Comparison of ENCODE assay signal across 15 mouse cellular contexts in the genomic region with DNA sequence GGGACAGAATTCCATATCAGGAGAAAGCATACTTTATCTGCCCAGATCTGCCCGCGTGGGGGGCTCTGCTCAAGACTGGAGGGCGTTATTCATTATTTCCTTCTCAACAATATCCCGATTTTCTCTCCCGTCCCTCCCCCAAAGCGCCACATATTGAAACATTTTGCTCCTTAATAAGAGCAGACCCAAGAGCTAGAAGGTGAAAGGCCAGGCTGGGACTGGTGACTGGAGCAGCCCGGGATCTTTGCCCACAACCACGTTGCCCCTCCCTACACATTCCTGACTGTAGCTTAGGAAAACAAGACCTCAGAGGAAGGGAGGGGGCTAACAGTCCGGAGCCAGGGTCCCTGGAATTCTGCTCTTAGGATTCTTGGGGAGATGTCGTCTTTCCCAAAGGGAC. TPM values are rescaled to one million over a fixed set of nuclear protein-coding genes. Genes with fewer than 3 reads are reported as not detected.
A peak's percentile ranks its signal among the peaks of the same experiment; 100 is the strongest.
DNase-seq lines count a peak whose midpoint lies in the region; ATAC-seq lines count a peak whose summit lies in the region.
"Had no signal": no experiment of that assay in that cellular context is flagged by ENCODE, and none has a peak within 500 bp of the region (broad histone marks: within the 10 kb centered on the region; RNA-seq: fewer than 3 reads in every experiment).

No protein-coding gene starts in this region.

- H3K9me3 ChIP-seq in heart, embryonic 12.5 days (replicated peaks), result no peaks in the 10 kb centered on the region
- no peaks in the 10 kb centered on the region for H3K9me3 ChIP-seq in lung, embryonic 15.5 days
- H3K9me3 ChIP-seq in limb, embryonic 13.5 days, result no peaks in the 10 kb centered on the region

- no peaks in the 10 kb centered on the region for H3K36me3 ChIP-seq in heart, embryonic 12.5 days
- no peaks in the 10 kb centered on the region for H3K36me3 ChIP-seq in lung, embryonic 15.5 days
- no peaks in the 10 kb centered on the region for H3K36me3 ChIP-seq in limb, embryonic 13.5 days

- 6% methylated on average over 10 of the region's 10 CpGs for WGBS in heart, embryonic 12.5 days
- WGBS in lung, embryonic 15.5 days, result 10% methylated on average over 10 of the region's 10 CpGs
- WGBS in limb, embryonic 13.5 days, result 3% methylated on average over 10 of the region's 10 CpGs

- H3K4me3 ChIP-seq in heart, embryonic 12.5 days, result no peak overlapping the region
- no peak overlapping the region for H3K4me3 ChIP-seq in lung, embryonic 15.5 days
- H3K4me3 ChIP-seq in limb, embryonic 13.5 days, result no peak overlapping the region
- H3K4me3 ChIP-seq: myocyte had no signal

- H3K4me2 ChIP-seq in heart, embryonic 12.5 days, result peak overlapping the region; percentile 25; the same call in 1 of the 2 replicates
- peak overlapping the region; percentile 5; the same call in 1 of the 2 replicates for H3K4me2 ChIP-seq in lung, embryonic 15.5 days
- H3K4me2 ChIP-seq in limb, embryonic 13.5 days (replicated peaks), result peak overlapping the region; percentile 41

- no peak for DNase-seq in heart, adult 18-20 months
- DNase-seq in lung, postnatal 25 days (ENCODE audit: low spot score), result no peak
- DNase-seq in embryo, embryonic 9.5 days (ENCODE audit: extremely low spot score), result peak; percentile 70
- DNase-seq in ovary, postnatal 10 days (ENCODE audit: low spot score), result no peak
- no peak for DNase-seq in layer of hippocampus, postnatal 25 days (ENCODE audit: extremely low spot score in 1 of 2, low spot score in 1 of 2)
- DNase-seq: cerebellum, adult 2 months; kidney, adult 8-10 months; liver; thymus, adult 2 months had no signal

- peaks cover 33% of the 10 kb centered on the region for H3K27me3 ChIP-seq in heart, embryonic 12.5 days (replicated peaks)
- peaks cover 9% of the 10 kb centered on the region for H3K27me3 ChIP-seq in lung, embryonic 15.5 days
- peaks cover 24% of the 10 kb centered on the region for H3K27me3 ChIP-seq in limb, embryonic 13.5 days

- ATAC-seq in heart, embryonic 12.5 days (ENCODE audit: insufficient number of reproducible peaks, low FRiP score), result peak; percentile 58; the same call in 1 of the 2 replicates
- no peak for ATAC-seq in lung, embryonic 15.5 days (ENCODE audit: borderline replicate concordance, extremely low read depth, low FRiP score, low TSS enrichment)
- peak; percentile 33; the same call in 1 of the 2 replicates for ATAC-seq in limb, embryonic 13.5 days (ENCODE audit: low FRiP score, low read depth)
- ATAC-seq: activated CD4-positive, CD25-positive, alpha-beta regulatory T cell, adult 4 months had no signal

- H3K4me1 ChIP-seq in heart, embryonic 12.5 days (replicated peaks), result peaks cover 35% of the 10 kb centered on the region
- H3K4me1 ChIP-seq in lung, embryonic 15.5 days, result peaks cover 38% of the 10 kb centered on the region
- H3K4me1 ChIP-seq in limb, embryonic 13.5 days, result peaks cover 59% of the 10 kb centered on the region

- H3K27ac ChIP-seq in heart, embryonic 12.5 days (ENCODE audit: poor library complexity, severe bottlenecking), result no peak overlapping the region
- peak overlapping the region; percentile 70 for H3K27ac ChIP-seq in lung, embryonic 15.5 days
- peak overlapping the region; percentile 69 for H3K27ac ChIP-seq in limb, embryonic 13.5 days

- no peak overlapping the region for H3K9ac ChIP-seq in heart, embryonic 12.5 days
- no peak overlapping the region for H3K9ac ChIP-seq in lung, embryonic 15.5 days
- no peak overlapping the region for H3K9ac ChIP-seq in limb, embryonic 13.5 days

RNA-seq across cellular contexts. Expression of a gene that starts 7.9 kb away (rescaled TPM):
- polyA plus RNA-seq in heart, embryonic 12.5 days (2016; fragmentation: Nextera tagmentation; extraction: Ambion mirVana), result 20.1 and 20.2 TPM in 2 replicates
- total RNA-seq in heart, adult 18-20 months (2021), result 10 to 100 TPM; 17.1 to 19.3 TPM
- 34.4 and 35.2 TPM in 2 replicates for polyA plus RNA-seq in lung, embryonic 15.5 days (2015; fragmentation: Nextera tagmentation; extraction: Ambion mirVana)
- polyA plus RNA-seq in limb, embryonic 13.5 days (2015; fragmentation: Nextera tagmentation; extraction: Ambion mirVana), result 34.3 and 37.9 TPM in 2 replicates
- 1 to 10 TPM; 4.6 to 5.3 TPM for total RNA-seq in layer of hippocampus, postnatal 25 days (2021)
- polyA plus RNA-seq: C2C12, myocyte had no signal
